Mouse (Mus musculus) lung, embryonic 16.5 days (tissue): Measurements from ENCODE around the gene Aoc3. TPM values are rescaled to one million over a fixed set of nuclear protein-coding genes. Genes with fewer than 3 reads are reported as not detected.
"Not testable (repeated sequence)": the region's sequence is repeated elsewhere in the genome, so short reads cannot be mapped to it uniquely, and the experiment has no call there.

Experiments
- ATAC-seq: fragments of 200-750 bp; cut with Nextera tagmentation; 2 replicates; pipeline ENCODE4 v1.8.0; 2017; ENCODE audit warnings: low read depth, mild to moderate bottlenecking, moderate library complexity
- H3K27ac ChIP-seq: fragments of 300-500 bp; sonication (generic); 2 replicates; pipeline ENCODE4 v1.5.1; 2014; ENCODE audit warnings: mild to moderate bottlenecking, control low read depth, low read length
- H3K27me3 ChIP-seq: fragments of 300-500 bp; sonication (generic); 2 replicates; pipeline ENCODE4 v1.6.1; 2014; ENCODE audit warnings: low read depth, low read length, mixed read lengths; ENCODE audit not compliant: control insufficient read depth, insufficient read depth
- H3K36me3 ChIP-seq: fragments of 300-500 bp; sonication (generic); 2 replicates; pipeline ENCODE4 v1.6.1; 2014; ENCODE audit warnings: low read length; ENCODE audit not compliant: control insufficient read depth, insufficient read depth
- H3K4me1 ChIP-seq: fragments of 300-500 bp; sonication (generic); replicated peaks from 2 replicates; pipeline ENCODE4 v1.6.1; 2014; ENCODE audit warnings: low read length, mixed read lengths; ENCODE audit not compliant: control insufficient read depth, insufficient read depth
- H3K4me2 ChIP-seq: fragments of 300-500 bp; sonication (generic); 2 replicates; pipeline ENCODE4 v1.6.1; 2014; ENCODE audit warnings: low read depth, low read length, control low read depth
- H3K4me3 ChIP-seq: fragments of 300-500 bp; sonication (generic); 2 replicates; pipeline ENCODE4 v1.5.1; 2014; ENCODE audit warnings: mild to moderate bottlenecking, low read length, control low read depth
- H3K9ac ChIP-seq: fragments of 300-500 bp; sonication (generic); 2 replicates; pipeline ENCODE4 v1.6.1; 2014; ENCODE audit warnings: low read length, control low read depth
- H3K9me3 ChIP-seq: fragments of 300-500 bp; sonication (generic); 2 replicates; pipeline ENCODE4 v1.6.1; 2016; ENCODE audit warnings: low read length; ENCODE audit not compliant: control insufficient read depth
- WGBS: fragments of 180-500 bp; shearing (Covaris S2); extraction: QIAGEN DNeasy Blood & Tissue Kit; methylation state at CpG from one replicate; pipeline ENCODE4 v1.1.7; 2014; 5-methylcytosine and 5-hydroxymethylcytosine counted together
- microRNA-seq: library from miRNA; unstranded; fragments of <30 nt; microRNA quantifications from one replicate; pipeline ENCODE4, GENCODE M21; 2016
- polyA plus RNA-seq: library from polyadenylated mRNA; unstranded; fragments of >200 nt; fragmentation: Nextera tagmentation; extraction: Ambion mirVana; gene quantifications from 2 replicates; pipeline ENCODE4 v1.2.1, GENCODE M21; 2015

Gene Aoc3
- polyA plus RNA-seq, 1 experiment from 2014 or later, result 1.9 TPM

- not testable (repeated sequence) for H3K36me3 ChIP-seq, H3K27ac ChIP-seq, H3K9me3 ChIP-seq, ATAC-seq, H3K4me1 ChIP-seq, H3K4me3 ChIP-seq, H3K27me3 ChIP-seq, H3K9ac ChIP-seq, H3K4me2 ChIP-seq
- WGBS, result 92% methylated on average over 8 of the region's 8 CpGs
Measured at GRCm38 (mm10) chr11:101378196-101378595, 47.8 kb downstream of the Aoc3 start.

- no peaks in the 10 kb centered on the region for H3K36me3 ChIP-seq
- 78% methylated on average over 6 of the region's 6 CpGs for WGBS
- H3K9ac ChIP-seq, result no peak overlapping the region
- no peak for ATAC-seq
- H3K27ac ChIP-seq, result no peak overlapping the region
- no peaks in the 10 kb centered on the region for H3K4me1 ChIP-seq
- H3K4me2 ChIP-seq, result no peak overlapping the region
- no peaks in the 10 kb centered on the region for H3K27me3 ChIP-seq
- H3K9me3 ChIP-seq, result no peaks in the 10 kb centered on the region
- no peak overlapping the region for H3K4me3 ChIP-seq
Measured at GRCm38 (mm10) chr11:101378926-101379325, 48.5 kb downstream of the Aoc3 start.

GRCm38 (mm10) chr11:101381817-101382216 is 51.4 kb downstream of the Aoc3 start:
- H3K4me1 ChIP-seq, result no peaks in the 10 kb centered on the region
- no peak overlapping the region for H3K4me2 ChIP-seq
- no peaks in the 10 kb centered on the region for H3K36me3 ChIP-seq
- no peaks in the 10 kb centered on the region for H3K27me3 ChIP-seq
- no peak overlapping the region for H3K27ac ChIP-seq
- H3K9me3 ChIP-seq, result no peaks in the 10 kb centered on the region
- no peak overlapping the region for H3K4me3 ChIP-seq
- 24% methylated on average over 4 of the region's 4 CpGs for WGBS
- no peak overlapping the region for H3K9ac ChIP-seq
- ATAC-seq, result no peak

Small RNAs within 50 kb of the gene (microRNA-seq; reads per million reads assigned to microRNA genes)
- gene Gm25593, result not detected

Other genes starting within 250 kb of the Aoc3 start
- 39.7 and 45.1 TPM in 2 replicates for gene Coasy, start 248.0 kb upstream of the Aoc3 start, polyA plus RNA-seq
- gene Mlx, start 243.3 kb upstream of the Aoc3 start, polyA plus RNA-seq, result 41.3 and 60.3 TPM in 2 replicates
- gene Psmc3ip, start 235.2 kb upstream of the Aoc3 start, polyA plus RNA-seq, result 29.3 and 32.3 TPM in 2 replicates
- 18.4 and 19.6 TPM in 2 replicates for gene Retreg3, start 210.7 kb upstream of the Aoc3 start, polyA plus RNA-seq
- gene Tubg1, start 210.7 kb upstream of the Aoc3 start, polyA plus RNA-seq, result 70.6 and 82.1 TPM in 2 replicates
- gene Tubg2, start 174.7 kb upstream of the Aoc3 start, polyA plus RNA-seq, result 3.1 TPM in 2 replicates
- gene Cntnap1, start 160.1 kb upstream of the Aoc3 start, polyA plus RNA-seq, result 1.1 and 1.2 TPM in 2 replicates
- 17.0 and 17.1 TPM in 2 replicates for gene Plekhh3, start 159.3 kb upstream of the Aoc3 start, polyA plus RNA-seq
- gene Ccr10, start 155.2 kb upstream of the Aoc3 start, polyA plus RNA-seq, result 0.23 and 0.35 TPM in 2 replicates
- gene Ezh1, start 104.1 kb upstream of the Aoc3 start, polyA plus RNA-seq, result 19.4 and 20.8 TPM in 2 replicates
- gene Ramp2, start 84.6 kb upstream of the Aoc3 start, polyA plus RNA-seq, result 312 and 337 TPM in 2 replicates
- 132 and 135 TPM in 2 replicates for gene Vps25, start 76.9 kb upstream of the Aoc3 start, polyA plus RNA-seq
- gene Wnk4, start 70.0 kb upstream of the Aoc3 start, polyA plus RNA-seq, result 5.3 and 5.8 TPM in 2 replicates
- gene Cntd1, start 51.6 kb upstream of the Aoc3 start, polyA plus RNA-seq, result 1.9 and 3.2 TPM in 2 replicates
- gene Coa3, start 51.5 kb upstream of the Aoc3 start, polyA plus RNA-seq, result 184 and 187 TPM in 2 replicates
- 136 and 151 TPM in 2 replicates for gene Becn1, start 28.3 kb upstream of the Aoc3 start, polyA plus RNA-seq
- 94.0 and 101 TPM in 2 replicates for gene Psme3, start 14.4 kb upstream of the Aoc3 start, polyA plus RNA-seq
- gene Aoc2, start 5.5 kb upstream of the Aoc3 start, polyA plus RNA-seq, result 0.92 and 1.2 TPM in 2 replicates
- gene G6pc, start 37.0 kb downstream of the Aoc3 start, polyA plus RNA-seq, result not detected in 2 replicates
- 63.9 and 67.2 TPM in 2 replicates for gene Aarsd1, start 87.0 kb downstream of the Aoc3 start, polyA plus RNA-seq
- gene Gm27029, start 94.2 kb downstream of the Aoc3 start, polyA plus RNA-seq, result 7.5 and 10.1 TPM in 2 replicates
- gene Rundc1, start 94.5 kb downstream of the Aoc3 start, polyA plus RNA-seq, result 19.9 and 21.0 TPM in 2 replicates
- 12.5 and 13.9 TPM in 2 replicates for gene Ptges3l, start 94.7 kb downstream of the Aoc3 start, polyA plus RNA-seq
- gene Rpl27, start 111.7 kb downstream of the Aoc3 start, polyA plus RNA-seq, result 273 and 291 TPM in 2 replicates
- 27.3 and 29.1 TPM in 2 replicates for gene Ifi35, start 117.8 kb downstream of the Aoc3 start, polyA plus RNA-seq
- gene Rnd2, start 134.4 kb downstream of the Aoc3 start, polyA plus RNA-seq, result 6.7 and 7.6 TPM in 2 replicates
- 50.2 and 52.0 TPM in 2 replicates for gene Vat1, start 135.6 kb downstream of the Aoc3 start, polyA plus RNA-seq
- gene Brca1, start 221.3 kb downstream of the Aoc3 start, polyA plus RNA-seq, result 13.2 and 14.1 TPM in 2 replicates
- gene Nbr1, start 221.5 kb downstream of the Aoc3 start, polyA plus RNA-seq, result 77.7 and 87.5 TPM in 2 replicates